Mouse (Mus musculus) hindbrain, embryonic 11.5 days (tissue): ENCODE results near the gene Tub. TPM values are rescaled to one million over a fixed set of nuclear protein-coding genes. Genes with fewer than 3 reads are reported as not detected.

Source experiments
- ATAC-seq: fragments of 200-750 bp; cut with Nextera tagmentation; 2 replicates; pipeline ENCODE4 v1.8.0; 2017; ENCODE audit warnings: mild to moderate bottlenecking, moderate TSS enrichment, moderate library complexity; ENCODE audit not compliant: low FRiP score
- DNase-seq: peaks from one replicate; pipeline ENCODE4 v3.0.0-alpha.2; 2015; ENCODE audit warnings: low spot score
- H3K27ac ChIP-seq: fragments of 300-500 bp; sonication (generic); 2 replicates; pipeline ENCODE4 v1.5.1; 2014; ENCODE audit warnings: mild to moderate bottlenecking, low read depth, low read length
- H3K27me3 ChIP-seq: fragments of 300-500 bp; sonication (generic); 2 replicates; pipeline ENCODE4 v1.6.1; 2014; ENCODE audit warnings: mild to moderate bottlenecking, low read length, moderate library complexity, mixed read lengths; ENCODE audit not compliant: control insufficient read depth, insufficient read depth
- H3K36me3 ChIP-seq: fragments of 300-500 bp; sonication (generic); 2 replicates; pipeline ENCODE4 v1.6.1; 2014; ENCODE audit warnings: mild to moderate bottlenecking, low read length, moderate library complexity, mixed read lengths; ENCODE audit not compliant: control insufficient read depth, insufficient read depth
- H3K4me1 ChIP-seq: fragments of 300-500 bp; sonication (generic); replicated peaks from 2 replicates; pipeline ENCODE4 v1.6.1; 2014; ENCODE audit warnings: low read length, mixed read lengths; ENCODE audit not compliant: control insufficient read depth, insufficient read depth
- H3K4me2 ChIP-seq: fragments of 300-500 bp; sonication (generic); replicated peaks from 2 replicates; pipeline ENCODE4 v1.6.1; 2014; ENCODE audit warnings: mild to moderate bottlenecking, low read depth, low read length
- H3K4me3 ChIP-seq: fragments of 300-500 bp; sonication (generic); 2 replicates; pipeline ENCODE4 v1.5.1; 2014; ENCODE audit warnings: low read depth, low read length
- H3K9ac ChIP-seq: fragments of 300-500 bp; sonication (generic); 2 replicates; pipeline ENCODE4 v1.6.1; 2014; ENCODE audit warnings: low read depth, low read length
- H3K9me3 ChIP-seq: fragments of 300-500 bp; sonication (generic); 2 replicates; pipeline ENCODE4 v1.6.1; 2016; ENCODE audit warnings: low read length; ENCODE audit not compliant: control insufficient read depth
- WGBS: fragments of 180-500 bp; shearing (Covaris S2); extraction: QIAGEN DNeasy Blood & Tissue Kit; methylation state at CpG from one replicate; pipeline ENCODE4 v1.1.7; 2014; 5-methylcytosine and 5-hydroxymethylcytosine counted together
- polyA plus RNA-seq: library from polyadenylated mRNA; unstranded; fragments of >200 nt; fragmentation: Nextera tagmentation; extraction: Ambion mirVana; gene quantifications from 2 replicates; pipeline ENCODE4 v1.2.1, GENCODE M21; 2014

Gene Tub
- polyA plus RNA-seq, 1 experiment from 2014 or later: 15.7 TPM

DNA sequence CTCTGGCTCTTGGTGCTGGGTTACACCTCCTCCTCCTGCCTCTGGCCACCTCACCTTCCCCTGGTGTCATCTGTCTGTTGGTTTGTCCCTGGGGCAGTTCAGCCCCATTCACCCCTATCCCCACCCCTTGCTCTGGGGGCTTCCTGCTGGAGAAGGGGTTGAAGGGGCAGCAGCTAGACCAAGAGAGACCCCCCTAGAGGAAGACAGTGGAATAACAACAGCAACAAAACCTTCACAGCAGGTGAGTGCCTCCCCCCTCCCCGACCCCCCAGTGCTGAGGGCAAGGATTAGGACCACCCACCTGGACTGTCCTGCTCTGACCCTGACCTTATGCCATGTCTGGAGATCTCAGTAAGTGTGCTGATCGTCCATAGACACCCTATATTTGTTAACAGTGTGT, 15.8 kb downstream of the Tub start:
- Histone ChIP-seq H3K9me3 (no peaks in the 10 kb centered on the region), H3K4me2 (no peak overlapping the region), H3K27me3 (no peaks in the 10 kb centered on the region), H3K27ac (no peak overlapping the region), H3K9ac (no peak overlapping the region), H3K36me3 (no peaks in the 10 kb centered on the region), H3K4me3 (no peak overlapping the region), H3K4me1 (no peaks in the 10 kb centered on the region)
- DNase-seq (no peak), ATAC-seq (no peak; the same call in 1 of the 2 replicates)
- WGBS: 29% methylated on average over 2 of the region's 2 CpGs

DNA sequence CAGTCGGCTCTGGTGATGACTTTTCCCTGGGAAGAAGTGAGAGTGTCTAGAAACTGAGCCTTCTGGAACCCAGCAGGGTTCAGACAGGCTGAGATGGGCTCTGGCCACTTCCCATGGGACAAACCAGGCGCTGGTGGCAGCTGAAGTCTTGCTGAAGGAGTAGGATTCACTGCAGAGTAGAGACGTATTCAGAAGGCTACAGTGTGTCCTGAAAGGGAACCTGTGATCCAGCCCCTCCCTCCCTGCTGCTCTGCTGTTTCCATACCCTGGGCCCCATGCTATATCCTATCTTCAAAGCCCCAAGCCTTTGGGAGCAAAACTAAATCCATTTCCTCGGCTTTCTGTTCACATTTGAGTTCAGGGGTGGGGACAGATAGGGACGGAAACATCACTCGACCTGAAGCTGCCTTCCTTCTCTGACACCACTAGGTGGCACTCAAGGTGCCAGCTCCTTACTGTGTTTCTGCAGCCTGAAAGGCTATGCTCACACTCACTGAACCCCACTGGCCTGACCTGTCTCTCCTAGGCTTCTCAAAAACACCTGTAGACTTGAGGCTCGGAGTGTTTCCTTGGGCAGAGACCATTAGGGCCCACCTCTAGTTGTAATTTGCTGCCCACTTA, 16.7 kb downstream of the Tub start:
- no peak overlapping the region for H3K4me3 ChIP-seq
- DNase-seq: peak; percentile 77
- H3K4me1 ChIP-seq: no peaks in the 10 kb centered on the region
- 32% methylated on average over 7 of the region's 7 CpGs for WGBS
- H3K4me2 ChIP-seq: no peak overlapping the region
- peak; percentile 73 for ATAC-seq
- no peaks in the 10 kb centered on the region for H3K27me3 ChIP-seq
- H3K27ac ChIP-seq: no peak overlapping the region
- H3K9me3 ChIP-seq: no peaks in the 10 kb centered on the region
- H3K9ac ChIP-seq: no peak overlapping the region
- no peaks in the 10 kb centered on the region for H3K36me3 ChIP-seq

DNA sequence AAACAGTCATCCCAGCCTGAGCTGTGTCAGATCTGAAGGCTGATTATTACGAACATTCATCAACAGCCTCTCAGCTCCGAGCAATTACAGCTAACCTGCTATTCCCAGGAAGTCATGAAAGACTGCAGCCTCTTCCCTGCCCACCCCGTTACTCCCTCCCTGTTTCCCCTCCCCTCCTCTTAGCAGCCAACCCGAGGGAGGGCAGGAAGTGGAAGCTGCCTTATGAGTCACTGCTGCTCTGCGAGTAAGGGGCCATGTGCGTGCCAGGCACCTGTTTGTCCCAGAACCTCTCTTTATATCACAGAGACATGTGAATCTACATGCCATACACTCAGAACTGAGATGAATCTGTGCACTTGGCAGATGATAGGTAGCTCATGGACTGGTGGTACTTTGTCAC, 18.1 kb downstream of the Tub start:
- Histone ChIP-seq H3K27me3 (no peaks in the 10 kb centered on the region), H3K4me2 (no peak overlapping the region), H3K4me1 (peaks cover 9% of the 10 kb centered on the region; the same call in 1 of the 2 replicates), H3K9me3 (no peaks in the 10 kb centered on the region), H3K36me3 (no peaks in the 10 kb centered on the region), H3K4me3 (no peak overlapping the region), H3K9ac (no peak overlapping the region), H3K27ac (no peak overlapping the region)
- no peak for ATAC-seq
- no peak for DNase-seq
- 58% methylated on average over 6 of the region's 6 CpGs for WGBS

DNA sequence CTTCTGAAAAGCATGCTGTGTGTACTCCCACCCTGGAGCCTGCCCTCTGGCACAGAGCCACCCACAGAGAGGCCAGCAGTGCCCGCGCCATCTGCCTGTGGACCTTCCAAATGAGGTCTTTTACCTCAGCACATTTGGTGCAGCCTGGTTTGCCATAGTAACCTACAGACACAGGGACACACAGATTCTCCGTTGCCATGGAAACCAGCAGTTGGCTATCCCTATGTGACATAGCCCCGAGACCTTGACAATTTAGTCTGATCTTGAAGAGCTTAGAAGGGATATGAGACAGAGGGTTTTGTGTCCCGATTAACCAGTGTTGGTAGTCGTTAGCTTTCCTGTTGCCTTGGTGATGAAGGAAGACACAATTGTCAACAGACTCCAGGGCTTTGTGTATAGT, 22.1 kb downstream of the Tub start:
- Histone ChIP-seq H3K4me3 (no peak overlapping the region), H3K27ac (0 out of 2 replicates have a peak overlapping the region, but pooled peaks have one; percentile 10), H3K4me2 (no peak overlapping the region), H3K36me3 (no peaks in the 10 kb centered on the region), H3K27me3 (no peaks in the 10 kb centered on the region), H3K9ac (no peak overlapping the region), H3K9me3 (no peaks in the 10 kb centered on the region), H3K4me1 (peaks cover 9% of the 10 kb centered on the region; the same call in 1 of the 2 replicates)
- WGBS: 26% methylated on average over 6 of the region's 6 CpGs
- DNase-seq (peak; percentile 75), ATAC-seq (peak; percentile 83)

DNA sequence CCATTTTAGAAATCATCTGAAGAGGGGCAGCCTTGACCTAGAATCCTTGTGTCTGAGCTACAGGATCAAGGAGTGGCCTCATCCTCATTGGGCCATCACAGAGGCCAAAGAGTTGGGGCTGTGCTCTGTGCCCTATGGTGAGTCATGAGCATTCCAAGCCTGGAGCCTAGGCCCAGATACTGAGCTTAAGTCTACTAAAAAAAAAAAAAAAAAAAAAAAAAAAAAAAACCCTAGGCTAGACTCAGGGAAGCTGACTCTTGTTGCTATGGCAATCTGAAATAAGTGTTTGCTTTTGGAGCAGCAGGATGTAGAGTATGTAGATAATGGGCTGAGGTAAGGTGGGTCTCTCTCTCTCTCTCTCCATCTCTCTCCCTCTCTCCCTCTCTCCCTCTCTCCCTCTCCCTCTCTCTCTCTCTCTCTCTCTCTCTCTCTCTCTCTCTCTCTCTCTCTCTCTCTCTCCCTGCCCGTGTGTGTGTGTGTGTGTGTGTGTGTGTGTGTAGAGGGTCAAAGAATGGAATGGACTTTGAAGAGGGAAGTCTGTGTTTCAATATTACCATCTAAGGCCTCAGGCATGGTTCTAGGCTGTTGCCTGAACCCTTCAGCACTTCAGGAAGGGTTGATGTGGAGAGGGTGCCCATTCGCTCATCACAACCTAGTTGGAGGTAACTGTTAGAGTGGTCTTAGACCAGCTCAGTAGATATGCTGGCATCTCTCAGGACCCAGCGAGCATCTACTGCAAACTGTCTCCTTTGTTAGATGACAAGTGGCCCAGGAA, 36.0 kb downstream of the Tub start:
- WGBS: 86% methylated on average over 2 of the region's 3 CpGs
- no peak for ATAC-seq
- Histone ChIP-seq H3K9me3 (no peaks in the 10 kb centered on the region), H3K9ac (no peak overlapping the region), H3K4me2 (no peak overlapping the region), H3K4me3 (no peak overlapping the region), H3K27me3 (no peaks in the 10 kb centered on the region), H3K36me3 (no peaks in the 10 kb centered on the region), H3K27ac (no peak overlapping the region), H3K4me1 (no peaks in the 10 kb centered on the region)
- DNase-seq: no peak

DNA sequence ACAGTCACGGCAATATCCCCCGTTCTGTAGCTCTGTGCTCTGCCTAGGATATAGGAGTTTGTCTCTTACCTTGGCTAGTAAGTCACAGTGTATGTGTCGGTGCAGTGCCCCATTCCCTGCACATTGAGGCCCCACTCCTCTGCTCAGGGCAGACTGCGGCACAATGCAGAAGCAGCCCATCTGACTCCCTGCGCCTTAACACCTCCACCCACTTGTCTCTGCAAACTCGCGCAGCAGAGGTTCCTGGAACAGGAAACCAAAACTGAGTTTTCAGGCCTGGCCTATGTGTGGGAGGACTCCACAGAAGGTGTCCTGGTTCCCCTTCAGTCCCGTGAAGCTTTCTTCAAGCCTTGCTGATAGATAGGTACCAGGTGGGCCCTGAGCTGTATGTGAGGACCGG, 41.1 kb downstream of the Tub start:
- DNase-seq: no peak
- no peak overlapping the region for H3K27ac ChIP-seq

DNA sequence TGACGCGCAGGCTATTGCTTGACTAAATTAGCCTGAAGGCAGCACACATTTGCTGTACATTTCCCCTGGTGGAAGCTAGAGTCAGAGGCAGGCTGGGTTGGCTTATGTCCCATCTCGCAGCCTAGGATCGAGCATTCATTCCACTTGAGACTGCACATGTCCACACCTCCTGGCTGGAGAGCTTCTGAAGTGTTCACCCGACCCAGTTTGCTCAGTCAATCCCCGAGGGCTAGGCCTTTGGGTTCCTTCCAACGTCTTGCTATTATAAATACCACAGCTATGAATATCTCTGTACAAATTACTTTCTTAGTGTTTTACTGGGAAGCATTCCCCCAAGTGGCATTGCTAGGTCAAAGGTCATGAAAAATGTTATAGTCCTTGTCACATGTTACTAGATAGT, 43.1 kb downstream of the Tub start:
- Histone ChIP-seq H3K9me3 (no peaks in the 10 kb centered on the region), H3K4me2 (no peak overlapping the region), H3K9ac (no peak overlapping the region), H3K4me1 (no peaks in the 10 kb centered on the region), H3K4me3 (no peak overlapping the region), H3K36me3 (no peaks in the 10 kb centered on the region), H3K27me3 (no peaks in the 10 kb centered on the region), H3K27ac (no peak overlapping the region)
- ATAC-seq (no peak), DNase-seq (no peak)
- 77% methylated on average over 7 of the region's 7 CpGs for WGBS

More for the DNA sequence above, 41.1 kb downstream of the Tub start:
- Histone ChIP-seq H3K27me3 (no peaks in the 10 kb centered on the region), H3K4me1 (no peaks in the 10 kb centered on the region), H3K9ac (no peak overlapping the region), H3K36me3 (no peaks in the 10 kb centered on the region), H3K4me2 (no peak overlapping the region), H3K9me3 (no peaks in the 10 kb centered on the region), H3K4me3 (no peak overlapping the region)
- no peak for ATAC-seq
- 90% methylated on average over 9 of the region's 9 CpGs for WGBS

DNA sequence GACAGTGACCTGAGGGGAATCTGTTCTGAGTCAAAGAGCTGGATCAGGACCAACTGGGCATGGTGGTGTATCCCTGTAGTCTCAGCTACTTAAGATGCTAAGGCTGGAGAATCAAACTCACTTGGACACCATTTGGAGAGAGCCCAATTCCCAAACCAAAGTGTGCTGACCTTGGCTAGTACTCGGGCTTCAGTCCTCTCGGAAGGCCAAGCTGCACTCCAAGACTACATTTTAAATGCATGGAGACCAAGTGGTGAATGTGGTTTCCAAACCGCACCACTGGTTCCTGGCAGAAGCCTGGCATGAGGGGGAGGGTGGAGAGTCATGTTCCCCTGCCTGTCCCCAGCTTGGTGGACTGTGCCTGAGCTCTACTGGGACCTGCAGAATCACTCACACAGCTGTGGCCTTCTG, 43.7 kb downstream of the Tub start:
- no peaks in the 10 kb centered on the region for H3K27me3 ChIP-seq
- H3K27ac ChIP-seq: no peak overlapping the region
- no peaks in the 10 kb centered on the region for H3K9me3 ChIP-seq
- ATAC-seq: no peak
- 86% methylated on average over 3 of the region's 3 CpGs for WGBS
- no peaks in the 10 kb centered on the region for H3K36me3 ChIP-seq
- no peak overlapping the region for H3K9ac ChIP-seq
- no peak for DNase-seq
- H3K4me1 ChIP-seq: no peaks in the 10 kb centered on the region
- H3K4me3 ChIP-seq: no peak overlapping the region
- H3K4me2 ChIP-seq: no peak overlapping the region

DNA sequence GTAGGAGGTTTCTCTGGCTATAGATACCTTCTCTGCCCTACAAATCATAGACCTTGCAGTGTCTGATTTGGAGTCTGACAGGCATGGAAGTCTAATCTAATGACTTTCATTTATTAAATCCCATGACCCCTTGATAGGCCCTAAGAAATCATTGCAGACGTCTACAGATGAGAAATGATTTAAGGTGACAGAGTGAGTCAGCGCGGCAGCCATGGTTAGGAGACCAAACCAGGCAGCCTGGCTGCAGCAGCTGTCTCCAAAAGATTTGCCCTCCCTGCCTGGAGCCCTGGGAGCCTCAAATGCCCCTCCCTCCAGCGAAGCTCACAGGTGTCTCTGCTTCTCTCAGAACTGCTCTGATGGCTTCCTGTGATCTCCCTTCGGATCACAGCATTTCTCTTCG, 46.0 kb downstream of the Tub start:
- Histone ChIP-seq H3K4me3 (no peak overlapping the region), H3K4me1 (no peaks in the 10 kb centered on the region), H3K9me3 (no peaks in the 10 kb centered on the region), H3K27me3 (no peaks in the 10 kb centered on the region), H3K4me2 (no peak overlapping the region), H3K27ac (no peak overlapping the region), H3K9ac (no peak overlapping the region), H3K36me3 (no peaks in the 10 kb centered on the region)
- no peak for DNase-seq
- ATAC-seq: no peak
- 75% methylated on average over 6 of the region's 6 CpGs for WGBS
